Mouse (Mus musculus) 3T3-L1 (cell line): Measurements from ENCODE around the gene Skap2.

Experiments
- DNase-seq: peaks from one replicate; pipeline ENCODE4 v3.0.0-alpha.2; 2015; ENCODE audit warnings: low read depth, low spot score

Gene Skap2

GRCm38 (mm10) chr6:52012409-52013244, at the start of gene Skap2:
TSS of gene Skap2 (minus strand) at chr6:52012549.
- peak; percentile 100 for DNase-seq

- DNase-seq: no peak
Measured at GRCm38 (mm10) chr6:52058899-52059448, 46.6 kb upstream of the Skap2 start.

DNA sequence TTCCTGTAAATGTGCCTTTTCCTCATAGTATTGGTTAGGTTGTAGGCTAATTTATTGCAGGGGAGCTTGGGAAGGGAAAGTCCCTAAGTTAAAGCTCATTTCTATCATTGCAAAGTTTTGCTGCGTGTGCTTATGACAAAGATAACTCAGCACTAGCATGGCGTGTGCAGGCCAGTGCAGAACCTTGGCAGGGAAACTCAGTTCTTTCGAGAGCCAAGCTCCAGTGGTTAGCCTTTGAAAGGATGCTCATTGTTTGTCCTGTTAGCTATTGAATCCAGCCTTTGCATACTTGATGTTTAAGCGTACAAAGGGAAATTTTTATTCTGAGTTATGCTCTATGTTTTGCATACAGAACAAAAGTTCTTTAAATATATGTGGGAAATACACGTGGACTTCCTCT, 45.8 kb upstream of the Skap2 start:
- peak; percentile 38 for DNase-seq

DNA sequence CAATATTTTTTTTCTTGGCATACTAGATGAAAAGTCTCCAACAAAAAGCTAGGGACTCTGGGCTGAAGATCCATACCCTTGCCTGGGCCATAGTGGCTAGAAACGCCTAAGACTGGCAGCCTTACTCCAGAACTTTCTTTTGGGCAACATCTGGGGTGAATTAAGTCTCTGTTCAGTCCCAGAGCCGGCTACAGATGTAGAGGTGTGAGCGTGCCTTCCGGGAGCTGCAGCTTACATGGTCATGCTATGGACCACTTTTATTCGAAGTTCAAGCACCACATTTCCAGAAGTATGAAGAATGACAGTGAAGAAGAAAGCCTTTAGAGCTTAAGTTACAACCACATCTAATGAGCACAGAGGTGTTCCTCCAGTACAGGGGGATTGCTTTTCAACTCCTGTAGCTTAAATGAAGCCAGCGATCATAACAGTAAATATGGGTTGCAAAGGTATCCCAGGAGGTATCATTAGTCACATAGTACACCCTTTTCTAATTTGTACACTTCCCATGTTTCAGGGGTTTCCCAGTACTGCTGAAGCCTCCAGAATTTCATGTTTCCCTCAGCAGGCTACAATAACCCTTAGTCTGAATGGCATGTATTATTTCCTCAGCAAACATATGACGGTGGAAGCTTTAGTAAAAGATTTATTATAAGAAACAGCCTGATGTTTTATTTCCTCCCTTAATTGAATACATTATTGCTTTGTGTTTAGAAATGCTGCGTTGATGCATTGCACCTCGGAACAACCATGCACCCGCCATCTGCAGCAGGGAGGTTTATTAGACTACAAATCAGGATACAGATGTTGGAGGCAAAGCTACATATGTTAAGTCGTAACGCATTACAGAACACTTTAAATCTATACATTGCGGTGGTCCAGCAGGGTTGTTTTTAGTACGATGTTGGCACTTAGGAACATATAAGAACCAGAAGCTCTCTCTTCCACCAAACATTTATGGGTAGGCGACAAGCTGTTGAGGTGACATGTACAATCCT, 41.5 kb upstream of the Skap2 start:
- no peak for DNase-seq

DNA sequence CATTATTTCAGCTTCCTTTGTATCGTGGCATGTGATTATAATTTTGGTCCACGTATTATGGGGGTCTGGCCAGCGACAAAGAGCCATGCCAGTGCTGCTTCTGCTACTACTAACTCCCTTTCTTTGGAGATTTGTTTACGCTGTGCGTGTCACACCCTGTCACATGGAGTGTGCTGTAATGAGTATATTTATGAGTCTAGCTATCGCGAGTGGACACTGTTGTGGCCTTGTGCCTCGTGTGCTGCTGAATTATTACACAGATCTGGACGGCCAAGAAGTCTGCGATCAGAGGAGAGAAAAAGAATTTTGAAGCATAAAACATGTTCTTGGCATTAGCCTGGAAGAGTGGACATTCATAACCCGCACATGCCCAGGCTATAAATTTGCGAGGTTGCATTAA, 37.7 kb upstream of the Skap2 start:
- no peak for DNase-seq

DNA sequence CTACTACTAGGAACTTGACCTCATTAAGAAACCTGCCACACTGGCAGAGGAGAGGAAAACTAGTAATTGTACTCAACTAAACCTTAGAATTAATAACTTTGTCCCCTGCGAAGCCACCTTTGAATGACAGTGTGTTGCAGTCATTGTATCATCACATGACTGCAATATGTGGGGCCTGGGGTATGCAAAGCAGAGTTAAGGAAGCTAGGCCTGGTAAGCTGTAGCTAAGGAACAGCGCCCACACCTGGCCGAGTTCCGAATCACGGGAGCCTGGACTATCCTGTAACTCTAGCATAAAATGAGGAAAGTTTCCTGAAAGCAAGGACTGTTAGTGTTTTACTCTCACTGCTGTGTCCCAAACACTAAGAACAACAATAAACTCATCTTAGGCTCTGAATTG, 33.2 kb upstream of the Skap2 start:
- DNase-seq: peak; percentile 22

GRCm38 (mm10) chr6:52036077-52036476, 23.7 kb upstream of the Skap2 start:
- peak; percentile 42 for DNase-seq

DNA sequence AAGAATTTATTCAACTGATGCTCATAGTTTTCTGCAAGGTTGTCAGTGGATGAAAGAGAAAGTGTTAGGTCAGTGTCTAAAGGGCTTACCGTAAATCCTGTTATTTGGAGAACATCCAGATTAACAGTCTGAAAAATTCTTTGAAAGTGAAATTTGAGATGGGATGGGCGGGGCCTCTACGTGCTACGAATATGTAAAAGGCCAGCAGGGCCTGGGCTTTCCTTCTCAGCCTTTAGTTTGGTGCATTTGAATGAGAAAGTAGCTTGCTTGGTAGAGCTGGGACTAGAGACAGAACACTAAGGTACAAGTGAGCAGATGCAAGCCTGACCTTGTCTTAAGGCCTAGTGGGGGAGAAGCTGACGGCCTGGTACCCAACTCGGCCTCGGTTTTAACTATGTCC, 18.8 kb upstream of the Skap2 start:
- peak; percentile 60 for DNase-seq

GRCm38 (mm10) chr6:52028131-52028530, 15.8 kb upstream of the Skap2 start:
- no peak for DNase-seq

- no peak for DNase-seq
Measured at GRCm38 (mm10) chr6:52027181-52027580, 14.8 kb upstream of the Skap2 start.

- no peak for DNase-seq
Measured at GRCm38 (mm10) chr6:52026281-52026680, 13.9 kb upstream of the Skap2 start.

DNA sequence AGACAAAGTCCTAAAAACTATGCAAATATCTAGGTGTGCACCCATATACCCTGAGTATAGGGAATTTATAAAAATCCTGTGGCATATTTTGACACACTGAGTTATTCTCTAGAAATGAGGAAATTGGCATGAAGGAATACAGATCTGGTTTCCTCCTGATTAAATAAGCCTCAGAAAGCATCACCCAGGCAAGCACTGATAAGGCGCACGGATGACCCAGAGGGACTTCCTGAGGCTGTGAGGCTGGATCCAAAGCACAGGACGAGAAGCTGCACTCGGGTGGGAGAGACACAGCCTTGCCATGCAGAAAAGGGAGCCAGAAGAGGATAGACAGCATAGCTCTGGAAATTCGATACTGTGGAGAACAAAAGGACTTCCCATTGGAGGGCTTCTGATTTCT, 12.4 kb upstream of the Skap2 start:
- no peak for DNase-seq

GRCm38 (mm10) chr6:52022363-52022762, 10.0 kb upstream of the Skap2 start:
- no peak for DNase-seq

GRCm38 (mm10) chr6:52020276-52020675, 7.9 kb upstream of the Skap2 start:
- DNase-seq: no peak

- DNase-seq: peak; percentile 39
Measured at GRCm38 (mm10) chr6:52013245-52013945, 1.0 kb upstream of the Skap2 start.

DNA sequence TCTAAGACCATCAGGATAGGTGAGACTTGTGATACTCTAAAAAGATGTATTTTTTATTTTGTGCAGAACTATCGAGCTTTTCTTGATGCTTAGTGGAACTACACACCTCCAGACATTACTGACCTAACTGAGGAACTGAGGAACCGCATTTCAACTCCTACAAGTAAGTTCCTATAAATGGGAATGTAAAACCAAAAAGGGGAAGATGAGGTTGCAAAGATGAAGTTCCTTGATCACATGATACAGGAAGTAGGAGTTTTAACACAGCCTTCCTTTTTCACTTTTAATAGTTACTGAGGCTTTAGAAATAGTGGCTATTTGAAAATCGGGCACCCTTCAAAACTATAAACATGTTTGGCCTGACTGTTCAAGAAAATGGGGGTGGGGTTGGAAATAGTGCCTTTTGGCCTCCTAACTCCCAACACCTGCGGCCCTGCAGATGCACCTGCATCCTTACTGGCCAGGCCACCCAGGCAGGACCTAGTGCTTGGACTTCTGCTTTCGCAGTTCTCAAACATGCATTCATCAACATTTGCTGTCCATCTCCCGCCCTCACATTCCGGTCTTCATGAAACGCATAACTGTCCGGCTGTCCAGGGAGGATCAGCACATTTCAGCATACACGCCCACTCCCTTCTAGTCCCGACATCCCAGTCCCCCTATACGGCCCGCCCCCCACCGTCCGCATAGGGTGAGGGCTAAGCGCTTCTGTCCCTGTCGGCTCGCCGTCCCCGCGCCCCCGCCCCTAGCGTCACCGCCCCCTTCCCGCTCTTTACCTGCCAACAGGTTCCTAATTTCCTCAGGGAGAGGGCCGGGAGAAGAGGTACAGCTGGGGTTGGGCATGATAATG, 565 bp downstream of the Skap2 start:
- DNase-seq: peak; percentile 75

GRCm38 (mm10) chr6:52009385-52009784, 3.0 kb downstream of the Skap2 start:
- no peak for DNase-seq

DNA sequence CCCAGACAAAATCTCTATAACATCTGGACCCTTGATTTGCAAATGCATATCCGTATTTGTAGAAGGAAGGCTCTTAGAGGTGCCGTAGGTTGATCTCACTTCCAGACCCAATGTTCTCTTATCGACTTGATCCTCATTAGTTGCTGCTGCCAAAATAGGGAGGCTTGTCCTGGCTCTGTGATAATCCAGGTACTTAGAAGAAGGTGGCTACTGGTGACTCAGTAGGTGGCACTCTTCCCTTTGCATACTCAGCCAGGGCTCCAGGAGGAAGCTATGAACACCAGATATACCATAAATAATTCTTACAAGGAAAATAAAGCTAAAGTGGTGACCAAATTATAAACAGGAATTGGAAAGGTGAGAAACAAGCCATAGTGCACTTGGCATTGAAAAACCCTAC, 3.6 kb downstream of the Skap2 start:
- DNase-seq: peak; percentile 41

- DNase-seq: no peak
Measured at GRCm38 (mm10) chr6:52006649-52007218, 5.6 kb downstream of the Skap2 start.

GRCm38 (mm10) chr6:52005963-52006648, 6.2 kb downstream of the Skap2 start:
- no peak for DNase-seq
